Mouse (Mus musculus) heart, postnatal 0 days (tissue): ENCODE data around the gene Sept1.

ENCODE experiments used
- CTCF ChIP-seq: IDR thresholded peaks from 2 replicates; pipeline ENCODE4 v1.5.1; 2016; ENCODE audit warnings: antibody characterized with exemption, control low read depth, low read depth
- EP300 ChIP-seq: IDR thresholded peaks from 2 replicates; pipeline ENCODE4 v1.6.1; 2016; ENCODE audit warnings: antibody characterized with exemption, low read depth

DNA sequence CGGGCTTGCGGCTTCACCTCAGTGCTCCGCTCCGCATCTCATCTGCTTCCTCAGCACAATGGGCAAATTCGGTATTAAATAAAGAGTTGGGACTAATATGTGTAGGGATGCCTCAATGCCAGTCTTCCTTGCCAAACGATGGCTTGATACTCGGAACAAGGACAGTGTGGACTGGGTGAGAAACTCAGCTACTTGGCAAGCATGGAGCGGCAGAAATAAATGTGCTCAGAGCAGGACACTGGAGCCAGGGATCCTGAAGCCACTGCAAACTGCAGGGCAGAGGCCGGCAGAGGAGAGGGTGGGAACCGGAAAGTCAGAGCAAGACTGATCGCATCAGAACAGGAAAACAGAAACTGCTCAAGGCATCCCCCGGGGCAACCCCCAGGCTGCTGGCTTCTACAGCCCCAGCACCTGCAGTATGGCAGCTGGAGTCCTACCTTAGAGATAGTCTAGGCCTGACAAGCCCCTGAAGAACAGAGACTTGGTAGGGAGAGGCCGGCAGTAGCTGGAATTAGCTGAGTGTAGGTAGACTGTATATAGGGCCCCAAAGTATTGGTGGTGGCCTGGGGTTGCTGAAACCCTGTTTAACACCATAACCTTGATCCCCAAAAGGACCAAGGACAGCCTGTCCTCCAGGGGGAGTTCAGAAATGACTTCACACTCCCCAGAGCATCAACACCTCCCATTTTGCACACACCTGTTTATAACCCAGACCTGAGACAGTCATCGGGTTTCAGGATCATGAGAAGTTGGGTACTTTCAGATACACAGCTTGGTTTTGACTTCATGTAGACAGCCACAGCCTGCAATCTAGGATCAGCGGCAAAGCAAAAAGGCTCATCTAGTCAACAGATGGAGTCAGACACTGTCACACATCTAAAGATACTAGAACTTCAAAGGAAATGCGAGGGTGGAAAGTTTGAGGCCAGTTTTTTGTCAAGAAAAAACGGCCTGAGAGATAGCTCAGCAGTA lies 44.3 kb downstream of the Sept1 start:
- no peak for TF ChIP-seq EP300
- no peak for TF ChIP-seq CTCF
